Mouse (Mus musculus) thymus, postnatal 10 days (tissue): ENCODE measurements around the gene Denr.

ENCODE experiments used
- DNase-seq, 2 experiments: peaks; one replicate each; pipeline ENCODE4 v3.0.0; 2021; ENCODE audit warnings: low spot score in 2 of 2

The Denr gene

DNA sequence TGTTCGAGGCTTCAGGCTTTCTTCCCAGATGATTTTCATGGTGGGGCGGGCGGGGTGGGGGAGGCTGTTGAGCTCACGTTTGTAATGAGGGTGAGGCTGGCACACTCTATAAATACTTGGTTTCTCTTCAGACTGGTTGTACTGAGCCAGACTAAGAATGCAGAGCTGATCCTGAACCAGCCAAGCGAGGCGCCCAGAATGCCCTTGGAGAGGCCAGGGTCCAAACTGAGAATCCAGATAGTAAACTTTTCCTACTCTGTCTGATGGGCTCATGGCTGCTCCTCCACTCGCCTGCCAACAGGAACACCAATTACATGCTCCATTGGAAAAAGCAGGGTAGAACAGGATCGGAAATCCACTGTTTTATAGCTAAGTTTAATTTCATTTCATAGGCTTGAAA is 62.2 kb downstream of the Denr start:
- no peak for DNase-seq

DNA sequence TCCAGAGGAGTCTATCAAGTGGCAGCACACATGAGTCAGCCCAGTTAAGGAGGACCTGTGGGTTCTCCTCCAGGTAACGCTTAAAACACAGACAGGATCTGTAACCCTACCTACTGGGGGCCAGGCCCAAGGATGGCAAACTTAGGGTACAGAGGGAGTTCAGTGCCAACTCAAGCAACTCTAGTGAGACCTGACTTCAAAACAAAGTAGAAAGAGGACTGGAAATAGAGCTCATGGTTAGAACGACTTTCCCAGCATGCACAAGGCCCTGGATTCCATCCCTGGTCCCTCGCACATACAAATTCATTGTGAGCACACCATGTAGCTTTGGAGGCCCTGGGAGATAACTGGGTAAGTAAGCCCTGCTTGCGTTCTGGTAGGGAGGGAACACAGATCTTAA is 63.6 kb downstream of the Denr start:
- DNase-seq = no peak

- no peak for DNase-seq
These were observed 65.5 kb downstream of the Denr start for GRCm38 (mm10) chr5:123972453-123972852.

GRCm38 (mm10) chr5:123973299-123974178 is 66.6 kb downstream of the Denr start, which contains the start of gene Hip1r:
Gene Hip1r (plus strand): TSS chr5:123973628.
- peak; percentile 59 to 67 for DNase-seq

DNA sequence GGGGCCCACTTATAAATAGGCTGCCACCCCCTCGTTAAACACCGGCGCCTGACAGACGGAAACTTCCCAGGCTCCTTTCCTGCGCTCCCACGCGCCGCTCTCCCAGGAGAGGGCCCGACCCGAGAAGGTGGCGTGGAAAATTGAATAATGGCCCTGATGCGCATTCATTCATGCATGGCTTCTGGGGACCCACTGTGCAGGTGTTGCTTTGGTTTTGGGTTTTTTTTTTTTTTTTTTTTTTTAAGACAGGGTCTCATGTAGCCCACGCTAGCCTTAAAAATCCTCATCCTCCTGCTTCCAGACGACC is 67.2 kb downstream of the Denr start:
- no peak for DNase-seq

DNA sequence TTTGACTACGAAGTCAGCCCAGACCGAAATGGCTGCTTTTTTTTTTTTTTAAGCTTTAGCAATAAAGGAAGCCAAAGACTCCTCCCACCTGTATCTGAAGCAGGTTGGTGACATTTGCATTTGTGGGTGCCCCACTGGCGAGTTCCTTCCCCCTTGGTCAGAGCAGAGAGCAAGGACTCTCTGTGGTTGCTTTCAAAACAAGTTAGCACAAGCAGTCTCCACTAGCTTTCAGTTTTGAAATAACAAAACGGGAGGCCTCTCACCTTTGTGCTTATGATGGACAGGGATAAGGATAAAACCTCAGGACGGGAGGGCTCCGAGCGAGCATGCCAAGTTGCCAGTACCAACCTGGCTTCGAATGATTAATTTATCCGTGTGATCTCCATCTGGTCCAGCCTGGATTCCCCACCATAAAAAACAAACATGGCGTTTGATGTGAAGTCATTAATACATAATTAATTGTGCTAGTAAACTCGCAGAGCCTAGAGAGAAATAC is 67.7 kb downstream of the Denr start:
- DNase-seq = no peak

DNA sequence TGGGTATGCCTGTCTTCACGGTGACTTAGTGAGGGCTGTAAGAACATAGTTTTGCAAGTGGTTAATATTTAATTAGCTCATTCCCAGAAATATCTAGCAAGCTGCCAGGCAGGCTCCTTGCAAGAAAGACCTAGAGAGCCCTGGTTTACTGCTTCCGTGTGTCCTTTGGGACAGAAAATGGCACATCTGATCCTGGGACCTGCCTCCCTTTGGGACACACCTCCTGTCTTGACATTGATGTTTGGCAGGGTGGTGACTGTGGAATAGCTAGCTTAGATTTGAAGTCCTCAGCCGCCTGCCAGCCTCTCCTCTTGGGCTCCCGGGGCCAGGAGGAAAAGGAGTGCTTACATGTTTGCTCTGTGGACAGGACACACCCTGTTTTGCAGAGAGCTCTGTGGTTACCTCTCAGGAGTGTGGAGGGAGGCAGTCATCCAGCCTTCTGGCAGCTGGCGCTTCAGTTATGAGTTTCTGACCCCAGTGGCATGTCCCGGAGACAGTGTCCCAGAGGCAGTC is 68.7 kb downstream of the Denr start:
- DNase-seq = no peak

GRCm38 (mm10) chr5:123977231-123977630 is 70.3 kb downstream of the Denr start:
- no peak for DNase-seq

DNA sequence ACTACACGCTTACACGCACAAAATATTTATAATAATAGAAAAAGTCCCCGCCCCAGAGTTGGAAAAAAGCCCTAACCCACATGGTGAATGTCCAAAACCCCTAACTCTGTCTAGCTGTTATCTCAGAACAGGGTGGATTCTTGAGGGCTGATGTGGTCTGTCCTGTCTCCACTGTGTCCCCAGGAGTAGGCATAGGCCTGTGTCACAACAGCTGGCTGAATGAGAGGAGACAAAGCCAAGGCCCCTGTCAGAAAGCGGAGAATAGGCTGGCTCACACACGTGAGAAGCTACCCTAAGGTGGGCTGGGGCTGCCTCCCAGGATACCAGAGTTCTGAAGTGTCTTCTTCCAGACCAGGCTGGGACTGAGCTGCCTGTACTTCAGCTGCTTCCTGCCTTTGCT is 71.2 kb downstream of the Denr start:
- DNase-seq = no peak
